Mouse (Mus musculus): ENCODE measurements around the gene Rnaseh2b.
A peak's percentile ranks its signal among the peaks of the same experiment; 100 is the strongest.

Rnaseh2b gene

DNA sequence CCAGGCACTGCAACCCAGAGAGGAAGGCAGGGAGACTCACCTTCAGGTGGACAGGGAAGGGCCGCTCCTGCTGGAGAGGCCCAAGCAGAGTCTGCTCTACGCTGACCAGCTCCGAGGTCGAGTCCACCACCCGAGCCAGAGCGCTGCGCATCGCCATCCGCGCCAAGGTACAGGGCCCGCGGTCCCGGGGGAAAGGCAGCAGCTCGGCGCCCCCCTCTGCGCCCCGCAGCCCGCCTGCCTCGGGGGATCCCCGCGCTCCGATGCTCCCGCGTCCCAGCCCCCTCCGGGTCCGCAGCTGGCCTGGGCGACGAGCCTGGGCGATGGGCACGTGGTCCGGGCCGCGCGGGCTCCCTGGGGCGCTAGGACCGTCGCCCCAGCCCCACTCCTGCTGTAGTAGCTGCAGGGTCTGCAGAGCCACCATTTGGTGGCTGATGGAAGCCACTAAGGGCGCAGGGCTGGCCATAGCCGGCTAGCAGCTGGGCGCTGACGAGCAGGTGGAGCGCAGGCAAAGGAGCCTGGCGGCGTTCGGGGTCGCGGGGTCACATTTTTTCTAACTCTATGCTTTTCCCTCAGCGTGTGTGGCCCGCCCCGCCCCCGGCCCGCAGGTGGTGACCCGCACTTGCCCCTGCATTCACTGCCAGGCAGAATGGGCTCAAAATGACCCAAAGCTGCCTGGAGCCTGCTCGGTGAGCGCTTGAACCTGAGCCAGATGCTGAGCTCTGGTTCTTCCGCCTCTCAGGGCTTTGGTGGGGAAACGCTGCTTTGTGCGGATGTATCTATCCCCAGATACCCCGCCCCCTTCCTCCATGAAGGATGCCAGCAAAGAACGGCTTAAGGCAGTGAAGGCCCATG, at the start of gene Rnaseh2b, which contains the start of gene Dleu7:
Rnaseh2b (plus strand) TSS at position 102 of the 852 bp plus-strand sequence.
Dleu7 (minus strand) TSS at position 560 of the 852 bp plus-strand sequence.
- DNase-seq (ENCODE audit: low spot score in 2 of 2): no peak

DNA sequence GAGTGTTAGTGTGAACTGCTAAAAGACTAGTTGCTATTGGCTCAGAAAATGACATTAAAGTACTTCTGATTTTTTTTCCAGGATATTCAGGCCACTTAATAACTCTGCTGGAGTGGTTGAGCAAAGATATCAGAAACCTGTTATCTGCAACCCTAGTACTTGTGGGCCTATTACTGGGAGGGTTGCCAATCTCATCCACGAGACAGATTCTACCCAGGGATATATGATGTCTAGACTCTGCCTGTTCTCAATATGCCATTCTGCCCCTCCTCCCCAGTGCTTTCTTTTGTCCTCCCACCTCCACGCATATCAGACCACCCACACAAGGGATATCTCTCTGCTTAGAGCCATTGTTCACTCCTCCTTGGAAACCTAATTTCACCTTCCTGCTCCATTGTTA, 48.9 kb upstream of the Rnaseh2b start:
- no peak for DNase-seq (ENCODE audit: low spot score in 2 of 2)

DNA sequence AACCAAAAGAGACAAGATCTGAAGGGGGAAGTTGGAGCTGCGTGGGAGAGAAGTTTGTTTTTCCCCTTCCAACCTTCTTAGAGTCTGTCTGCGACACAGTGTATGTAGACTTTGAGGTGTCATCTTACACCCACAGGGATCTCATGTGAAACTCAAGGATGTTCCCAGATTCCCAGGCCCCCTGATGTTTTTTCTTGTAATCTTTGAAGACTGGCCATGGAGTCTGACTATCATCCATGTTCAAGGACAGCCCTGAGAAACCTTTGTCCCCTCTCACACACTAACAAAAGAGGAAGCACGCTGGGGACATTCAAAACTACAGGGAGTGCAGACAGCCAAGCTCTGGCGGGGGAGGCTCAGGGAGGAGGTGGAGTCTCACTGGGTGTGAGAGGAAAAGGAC, 46.8 kb upstream of the Rnaseh2b start:
- DNase-seq (ENCODE audit: low spot score in 2 of 2): no peak

DNA sequence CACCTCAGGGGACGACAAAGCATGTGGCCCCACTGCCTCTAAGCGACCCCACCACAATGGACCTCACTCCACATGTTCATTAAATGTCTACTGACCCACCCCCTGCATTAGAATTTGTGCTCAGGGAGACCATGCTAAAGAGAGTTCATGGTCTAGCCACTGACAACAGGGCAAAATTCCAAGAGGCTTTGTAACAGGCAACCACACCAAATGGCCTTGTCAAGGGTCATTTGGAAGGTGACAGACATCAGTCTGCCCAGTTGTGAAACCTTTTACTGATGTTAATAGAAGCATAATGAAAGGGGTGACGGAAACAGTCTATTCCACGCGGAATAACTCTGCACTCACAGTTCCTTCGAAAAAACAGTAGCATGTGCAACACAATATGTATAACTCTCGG, 44.0 kb upstream of the Rnaseh2b start:
- no peak for DNase-seq (ENCODE audit: low spot score in 2 of 2)

DNA sequence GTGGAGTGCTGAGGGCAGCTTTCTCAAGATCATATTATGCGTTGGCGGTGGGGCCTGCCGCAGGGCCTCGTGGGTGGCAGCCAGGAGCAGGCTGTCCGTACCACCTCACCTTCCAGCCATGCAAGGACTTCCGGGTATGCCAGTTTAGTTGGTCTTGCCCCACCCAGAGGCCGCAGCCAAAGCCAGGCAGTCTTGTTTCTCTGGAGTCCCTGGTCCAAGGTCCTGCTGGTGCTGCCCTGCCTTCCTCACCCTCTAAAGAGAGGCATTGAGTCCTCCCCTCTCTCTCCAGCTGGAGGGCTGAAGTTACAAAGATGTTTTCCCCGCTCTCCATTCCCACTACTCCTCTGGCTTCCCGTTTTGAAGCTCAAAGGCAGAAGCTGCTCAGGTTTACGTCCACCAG, 43.6 kb upstream of the Rnaseh2b start:
- no peak for DNase-seq (ENCODE audit: low spot score in 2 of 2)

DNA sequence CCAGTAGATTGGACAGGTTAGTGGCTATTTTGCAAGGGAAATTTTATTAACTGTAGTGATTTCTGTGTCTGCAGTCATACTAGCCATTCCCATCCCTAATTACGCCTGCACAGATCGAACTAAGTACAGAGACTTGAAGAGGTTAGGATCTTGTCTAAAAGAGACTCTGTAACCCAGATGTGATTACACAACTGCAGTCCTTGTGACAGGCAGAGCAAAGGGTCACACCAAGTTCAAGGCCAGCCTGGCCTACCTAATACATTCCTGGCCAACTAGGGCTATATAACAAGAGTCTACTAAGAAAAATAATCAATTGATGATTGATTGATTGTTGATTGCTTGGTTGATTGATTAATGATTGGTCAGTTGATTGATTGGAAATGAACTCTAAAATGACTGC, 43.1 kb upstream of the Rnaseh2b start:
- no peak for DNase-seq (ENCODE audit: low spot score in 2 of 2)

DNA sequence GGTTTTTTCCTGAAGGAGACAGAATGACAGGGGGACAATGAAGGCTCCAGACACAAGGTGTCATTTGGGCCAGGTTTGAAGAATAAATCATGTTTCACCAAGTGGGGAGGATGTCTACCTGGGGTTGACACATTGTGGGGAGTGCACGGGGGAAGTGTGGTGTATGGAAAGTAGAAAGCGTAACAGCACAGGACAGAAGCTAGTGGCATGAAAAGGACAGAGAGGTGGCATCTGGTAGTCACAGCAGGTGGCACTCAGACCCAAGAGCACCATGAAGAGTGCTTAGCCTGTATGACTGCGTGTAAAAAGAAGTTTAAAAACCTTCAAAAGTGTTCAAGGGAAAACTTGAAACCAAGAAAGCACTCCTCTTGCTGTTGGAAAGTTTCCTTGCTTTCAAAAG, 42.3 kb upstream of the Rnaseh2b start:
- DNase-seq (ENCODE audit: low spot score in 2 of 2): no peak

DNA sequence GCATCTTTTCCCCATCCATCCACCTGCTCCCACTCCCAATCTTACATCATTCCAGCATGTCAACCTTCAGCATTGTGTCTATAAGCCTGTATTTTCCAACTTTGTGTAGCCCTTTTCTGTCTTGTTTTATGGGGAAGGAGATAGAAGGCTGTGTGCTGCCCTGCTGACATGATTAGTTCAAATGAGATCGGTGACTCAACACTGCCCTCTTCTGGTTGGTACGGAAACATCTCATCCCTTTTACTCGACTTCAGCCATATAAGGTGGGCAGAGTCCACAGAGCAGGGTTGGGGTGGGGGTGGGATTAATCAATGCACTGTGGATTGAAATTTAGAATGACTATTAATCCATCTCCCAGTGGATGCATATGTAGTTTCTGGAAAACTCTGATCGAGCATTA, 40.4 kb upstream of the Rnaseh2b start:
- peak in 1 of 2 experiments; percentile 21 for DNase-seq (ENCODE audit: low spot score in 2 of 2)

DNA sequence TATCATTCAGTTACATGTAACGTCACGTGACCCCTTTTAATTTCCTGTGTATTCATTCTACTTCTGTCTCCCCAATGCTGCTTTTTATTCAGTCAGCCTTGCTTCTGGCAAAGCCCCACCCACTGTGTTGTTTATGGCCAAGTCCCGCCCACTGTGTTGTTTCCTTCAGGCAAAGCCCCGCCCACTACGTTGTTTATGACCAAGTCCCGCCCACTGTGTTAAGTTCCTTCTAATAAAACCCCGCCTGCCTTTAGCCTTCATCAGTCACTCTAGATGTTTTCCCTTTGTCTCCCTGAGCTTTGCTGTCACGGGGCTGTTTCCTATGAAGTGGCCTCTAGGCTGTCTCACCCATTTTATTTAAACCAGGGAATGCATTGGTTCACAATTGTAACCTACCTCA, 38.0 kb upstream of the Rnaseh2b start:
- DNase-seq (ENCODE audit: low spot score in 2 of 2): no peak

DNA sequence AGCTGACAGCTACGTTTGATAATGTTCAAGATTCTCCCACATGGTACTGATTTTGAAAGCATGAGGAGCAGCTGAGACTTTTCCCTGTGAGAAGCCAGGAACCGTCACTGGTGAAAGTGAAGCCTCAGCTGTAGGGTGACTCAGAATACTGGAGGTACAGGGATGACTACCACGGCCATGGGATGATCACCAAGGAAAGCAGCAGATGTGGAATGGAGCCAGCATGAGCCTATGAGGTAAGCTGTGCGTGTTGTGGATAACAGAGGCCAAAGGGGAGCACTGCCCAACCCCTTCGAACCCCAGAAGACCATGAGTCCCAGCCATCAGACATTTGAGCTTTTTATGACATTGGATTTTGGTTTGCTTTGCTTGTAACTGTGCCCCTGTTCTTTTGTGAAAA, 36.3 kb upstream of the Rnaseh2b start:
- DNase-seq (ENCODE audit: low spot score in 2 of 2): no peak

DNA sequence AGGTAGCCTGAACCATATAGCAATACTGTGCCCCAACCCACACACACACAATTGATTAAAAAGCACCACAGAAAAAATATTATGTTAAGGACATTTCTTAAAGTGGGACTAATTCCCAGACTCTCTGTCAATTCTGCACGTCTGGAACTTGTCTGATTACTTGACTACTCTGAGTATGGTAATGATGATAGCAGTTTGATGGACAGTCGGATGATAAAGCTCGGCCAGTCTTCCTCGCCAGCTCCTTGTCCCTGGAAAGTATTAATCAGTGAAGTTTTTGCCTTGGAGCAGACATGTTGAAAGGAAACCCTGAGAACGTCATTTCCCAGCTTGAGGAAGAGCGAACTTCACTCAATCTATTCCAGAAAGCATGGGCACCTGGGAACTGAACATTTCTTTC, 34.3 kb upstream of the Rnaseh2b start:
- no peak for DNase-seq (ENCODE audit: low spot score in 2 of 2)

DNA sequence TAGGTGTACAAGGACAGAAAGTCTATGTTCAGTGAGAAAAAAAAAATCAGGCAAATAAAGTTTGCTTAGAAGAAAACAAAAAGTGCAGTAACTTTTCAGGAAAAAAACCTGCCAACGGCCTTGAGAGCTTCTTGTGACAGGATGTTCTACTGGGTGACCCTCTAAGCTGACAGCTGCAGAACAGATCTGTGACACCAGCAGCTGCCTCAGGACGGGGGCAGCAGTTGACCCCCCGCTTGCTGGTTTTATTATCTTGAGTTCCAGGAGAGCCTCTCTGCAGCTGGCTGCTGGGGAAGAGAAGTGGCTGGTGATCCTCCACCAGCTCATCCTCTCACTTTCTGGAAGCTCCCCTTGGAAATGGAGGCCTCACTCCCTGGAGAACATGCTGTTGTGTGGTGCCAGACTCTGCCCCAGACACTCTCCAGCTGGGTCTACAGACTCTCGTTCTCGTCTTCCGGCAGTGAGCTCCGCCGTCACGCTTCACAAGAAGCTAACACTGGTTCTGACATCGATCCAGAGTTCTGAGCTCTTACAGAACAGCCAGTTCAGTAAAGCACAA, 33.3 kb upstream of the Rnaseh2b start:
- DNase-seq (ENCODE audit: low spot score in 2 of 2): no peak

DNA sequence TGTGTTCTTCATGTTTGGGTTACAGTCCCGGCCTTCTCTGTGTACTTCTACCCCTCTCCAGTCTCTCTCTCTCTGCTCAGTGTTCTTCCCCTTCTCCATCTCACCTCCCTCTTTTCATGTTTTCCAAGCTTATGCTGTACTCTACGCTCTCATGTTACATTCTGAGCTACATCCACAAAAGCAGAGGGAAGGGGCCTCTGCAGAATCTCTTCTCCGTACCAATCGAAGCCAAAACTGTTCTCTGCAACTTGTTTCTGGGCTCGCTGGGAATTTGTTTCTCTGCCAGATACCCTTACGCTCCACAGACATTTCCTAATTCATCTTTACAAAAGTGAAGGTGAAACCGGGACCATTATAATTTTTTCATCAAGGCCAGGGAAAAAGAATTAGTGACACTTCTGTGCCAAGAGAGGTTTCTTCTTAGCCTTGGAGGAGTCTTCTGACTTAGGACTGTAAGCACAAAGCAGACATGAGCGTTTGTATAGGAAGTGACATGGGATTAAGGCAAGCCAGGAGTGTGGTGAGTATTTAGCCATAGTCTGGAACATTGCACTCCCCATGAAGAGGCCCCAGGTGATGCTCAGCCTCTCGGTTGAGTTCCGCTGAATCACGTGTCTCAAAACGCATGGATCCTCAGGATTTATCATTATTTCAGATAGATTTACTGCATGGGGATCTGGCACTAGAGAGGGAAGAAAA, 21.5 kb upstream of the Rnaseh2b start:
- DNase-seq (ENCODE audit: low spot score in 2 of 2): no peak

DNA sequence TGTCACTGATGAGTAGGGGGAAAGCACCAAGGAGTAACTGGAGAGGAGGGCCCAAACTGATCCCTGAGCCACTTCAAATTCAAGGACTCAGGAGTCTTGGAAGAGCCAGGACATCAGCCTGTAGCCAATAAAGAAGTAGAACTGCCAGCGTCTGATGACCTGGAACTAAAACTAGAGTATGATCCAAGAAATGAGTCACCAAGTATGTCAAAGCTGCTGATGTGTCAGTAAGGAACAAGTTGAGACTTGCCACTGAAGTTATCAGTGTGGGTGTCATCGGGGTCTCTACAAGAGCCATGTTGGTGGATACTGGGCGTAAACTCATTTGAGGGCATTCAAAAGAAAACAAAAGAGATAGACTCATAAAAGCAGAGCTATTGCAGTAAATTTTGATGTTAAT, 18.8 kb upstream of the Rnaseh2b start:
- DNase-seq (ENCODE audit: low spot score in 2 of 2): no peak

DNA sequence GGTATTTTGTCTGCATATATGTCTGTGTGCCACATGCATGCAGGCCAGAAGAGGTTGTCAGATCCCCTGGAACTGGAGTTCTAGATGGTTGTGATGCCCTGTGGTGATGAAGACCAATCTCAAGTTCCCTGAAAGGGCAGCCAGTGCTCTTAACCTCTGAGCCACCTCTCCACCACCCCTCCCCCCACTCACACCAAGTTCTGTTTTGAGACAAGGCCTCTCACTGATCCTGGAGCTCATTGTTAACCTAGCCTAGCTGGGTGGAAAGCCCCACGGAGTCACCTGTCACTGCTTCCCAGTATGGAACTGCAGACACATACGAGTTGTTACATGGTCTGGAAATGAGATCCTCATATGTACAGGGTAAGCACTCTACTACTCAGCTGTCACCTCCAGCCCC, 9.4 kb upstream of the Rnaseh2b start:
- no peak for DNase-seq (ENCODE audit: low spot score in 2 of 2)

DNA sequence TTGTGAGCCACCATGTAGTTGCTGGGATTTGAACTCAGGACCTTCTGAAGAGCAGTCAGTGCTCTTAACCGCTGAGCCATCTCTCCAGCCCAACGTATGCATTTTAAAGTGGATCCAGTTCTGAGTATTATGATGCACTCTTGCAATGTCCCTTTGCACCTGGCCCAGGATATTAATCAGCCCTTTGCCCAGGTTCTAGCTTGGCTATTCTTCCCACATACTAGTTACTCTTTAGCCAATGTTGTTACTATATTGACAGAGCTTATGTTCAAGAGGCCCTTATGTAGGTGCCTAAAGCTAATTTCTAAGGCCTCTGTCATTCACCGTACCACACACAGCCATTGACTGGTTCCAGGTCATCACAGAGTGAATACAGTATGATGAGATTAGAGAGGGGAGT, 3.7 kb upstream of the Rnaseh2b start:
- no peak for DNase-seq (ENCODE audit: low spot score in 2 of 2)

DNA sequence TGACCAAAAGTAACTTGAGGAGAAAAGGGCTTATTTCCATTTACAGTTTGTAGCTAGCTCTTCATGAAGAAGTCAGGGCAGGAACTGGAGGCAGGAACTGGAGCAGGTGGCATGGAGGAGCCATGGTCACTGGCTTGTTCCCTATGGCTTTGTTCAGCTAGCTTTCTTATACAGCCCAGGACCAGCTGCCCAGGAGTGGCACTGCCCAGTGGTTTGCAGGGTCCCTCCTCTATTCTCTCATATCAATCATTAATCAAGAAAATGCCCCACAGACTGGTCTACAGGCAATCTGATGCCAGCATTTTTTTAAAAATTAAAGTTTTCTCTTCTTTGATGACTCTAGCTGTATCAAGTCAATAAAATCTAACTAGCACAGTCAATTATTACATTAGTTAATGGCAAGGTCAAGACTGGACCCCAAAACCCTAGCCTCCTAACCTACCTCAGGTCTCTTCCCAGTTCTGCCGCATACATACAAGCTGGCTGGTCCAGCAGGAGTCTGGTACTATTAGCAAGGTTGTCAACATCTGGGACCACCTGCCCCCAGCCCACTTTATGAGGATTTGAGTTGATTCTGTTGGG, 892 bp upstream of the Rnaseh2b start:
- DNase-seq (ENCODE audit: low spot score in 2 of 2): no peak

DNA sequence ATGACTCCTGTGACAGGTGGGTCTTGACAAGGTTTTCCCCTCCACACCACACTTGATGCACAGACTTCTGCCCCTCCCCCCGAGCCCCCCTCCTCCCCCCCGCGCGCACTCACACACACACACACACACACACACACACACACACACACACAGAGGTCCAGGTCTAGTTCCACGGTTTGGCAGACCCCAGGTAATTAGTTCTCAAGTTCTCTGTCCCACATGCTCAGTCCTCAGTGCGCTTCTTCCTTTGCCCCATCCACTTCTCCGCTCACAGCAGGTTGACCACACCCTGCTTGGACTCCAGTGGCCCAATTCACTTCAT, 262 bp upstream of the Rnaseh2b start:
- DNase-seq (ENCODE audit: low spot score in 2 of 2): no peak

DNA sequence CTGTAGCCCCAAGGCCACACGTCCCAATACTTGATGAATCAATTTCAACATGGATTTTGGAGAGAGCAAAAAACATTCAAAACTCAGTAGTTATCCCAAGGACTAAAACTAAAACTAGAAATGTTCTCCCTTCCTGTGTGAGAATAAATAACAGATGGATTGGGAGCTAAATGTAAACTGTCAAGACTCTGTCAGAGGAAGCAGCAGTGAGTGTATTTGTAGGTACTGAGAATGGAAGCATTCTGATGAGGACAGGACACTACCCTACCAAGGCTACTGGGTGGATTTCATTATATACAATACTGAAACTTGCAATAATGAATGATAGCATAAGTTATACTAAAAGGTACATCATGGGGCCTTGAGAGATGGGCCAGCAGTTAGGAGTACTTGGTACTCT, 6.4 kb downstream of the Rnaseh2b start:
- DNase-seq (ENCODE audit: low spot score in 2 of 2): no peak

DNA sequence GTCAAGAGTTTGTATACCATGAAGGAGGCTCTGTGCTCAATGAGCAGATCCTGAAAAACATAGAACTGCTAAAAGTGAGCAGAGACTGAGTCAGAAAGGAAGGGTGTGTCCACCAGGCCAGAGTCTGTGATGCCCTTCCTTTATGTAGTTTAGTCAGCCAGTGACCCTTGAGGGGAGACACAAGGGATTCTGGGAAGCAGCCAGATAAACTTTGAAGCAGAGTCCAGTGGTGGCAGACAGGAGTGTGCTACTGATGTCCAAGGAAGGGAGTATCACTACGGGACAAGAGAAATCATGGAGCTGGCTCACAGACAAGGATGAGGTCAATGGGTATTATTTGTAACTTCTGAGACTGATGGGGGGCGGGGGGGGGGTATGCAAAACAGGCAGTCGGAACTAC, 7.6 kb downstream of the Rnaseh2b start:
- no peak for DNase-seq (ENCODE audit: low spot score in 2 of 2)

DNA sequence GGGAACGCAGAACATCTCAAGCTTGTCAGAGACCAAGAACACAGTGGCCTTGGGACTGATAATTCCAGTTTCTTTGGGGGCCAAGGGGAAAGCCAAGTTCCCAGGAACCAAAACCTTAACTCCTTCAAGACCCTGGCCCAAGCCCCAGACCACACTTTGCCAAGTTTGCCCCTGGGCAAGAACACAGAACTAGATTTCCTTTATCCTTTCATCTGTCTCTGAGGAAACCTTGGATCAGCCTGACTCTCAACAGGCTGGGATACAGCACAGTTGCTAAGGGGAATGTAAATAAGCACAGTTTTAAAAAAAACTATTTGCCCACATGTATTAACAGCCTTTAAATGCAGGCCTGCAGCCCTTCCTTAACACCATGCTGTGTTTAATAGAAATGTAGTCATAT, 15.2 kb downstream of the Rnaseh2b start:
- DNase-seq (ENCODE audit: low spot score in 2 of 2): no peak

DNA sequence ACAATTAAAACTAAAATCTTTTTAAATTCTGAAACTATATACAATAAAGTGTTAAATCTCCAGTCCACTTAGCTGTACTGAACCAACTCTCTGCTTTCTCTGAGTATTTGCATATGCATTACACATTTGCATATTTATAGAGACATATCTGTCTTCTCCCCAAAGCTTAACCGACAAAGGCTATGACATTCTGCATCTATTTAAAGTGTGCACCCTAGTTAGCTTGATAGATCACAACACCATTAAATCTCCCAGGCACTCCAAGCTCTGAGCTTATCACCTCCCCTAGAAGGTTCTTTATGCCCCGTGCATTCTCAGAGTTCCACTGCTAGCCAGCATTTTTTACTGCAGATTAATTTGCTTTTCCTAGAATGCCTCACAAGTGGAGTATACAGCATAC, 16.6 kb downstream of the Rnaseh2b start:
- no peak for DNase-seq (ENCODE audit: low spot score in 2 of 2)

DNA sequence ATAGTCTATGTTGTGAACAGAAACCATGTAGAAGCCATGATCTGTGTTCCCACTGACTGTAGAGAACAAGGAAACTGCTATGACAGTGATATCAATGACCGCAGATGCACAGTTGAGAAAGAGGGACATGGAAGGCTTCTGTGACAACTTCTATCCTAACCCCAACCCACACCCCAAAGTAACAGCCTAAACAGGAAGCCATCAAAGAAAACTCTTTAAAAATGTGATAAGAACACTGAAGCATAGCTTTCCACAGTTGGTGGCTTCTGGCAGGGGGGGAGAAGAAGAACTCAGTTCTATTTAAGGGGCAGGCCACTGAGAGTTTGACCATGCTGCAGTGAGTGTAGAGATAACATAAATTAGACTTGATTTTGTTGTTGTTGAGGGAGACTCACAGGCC, 19.3 kb downstream of the Rnaseh2b start:
- DNase-seq (ENCODE audit: low spot score in 2 of 2): no peak
